Mouse (Mus musculus) MEL (cell line): ENCODE data around the gene Gh. TPM values are rescaled to one million over a fixed set of nuclear protein-coding genes. Genes with fewer than 3 reads are reported as not detected.

ENCODE experiments used
- DNase-seq: peaks from one replicate; pipeline ENCODE4 v3.0.0; 2011; ENCODE audit warnings: low read depth, low spot score
- H3K27ac ChIP-seq: 2 replicates; pipeline ENCODE4 v1.5.1; 2012; ENCODE audit warnings: low read depth, mild to moderate bottlenecking, control low read depth, low read length, moderate library complexity; ENCODE audit not compliant: control insufficient read depth
- H3K27me3 ChIP-seq, 2 experiments: fragments of 150-350 bp in 1 of 2; sonication (generic) in 1 of 2; 2 replicates each; pipeline ENCODE4 v1.6.1; 2012; ENCODE audit warnings: low read length in 2 of 2, mild to moderate bottlenecking in 2 of 2, improper control_type of control experiment in 1 of 2, moderate library complexity in 1 of 2; ENCODE audit not compliant: insufficient read depth in 2 of 2, control insufficient read depth in 1 of 2
- H3K36me3 ChIP-seq, 2 experiments: 2 replicates each; pipeline ENCODE4 v1.6.1; 2012 to 2014; ENCODE audit warnings: low read length in 2 of 2, improper control_type of control experiment in 1 of 2, inconsistent platforms in 1 of 2, mild to moderate bottlenecking in 1 of 2; ENCODE audit not compliant: insufficient read depth in 2 of 2, control insufficient read depth in 1 of 2
- H3K4me1 ChIP-seq, 2 experiments: fragments of 150-350 bp in 1 of 2; sonication (generic) in 1 of 2; 2 replicates each; pipeline ENCODE4 v1.6.1; 2012; ENCODE audit warnings: low read length in 2 of 2, improper control_type of control experiment in 1 of 2, mild to moderate bottlenecking in 1 of 2; ENCODE audit not compliant: insufficient read depth in 2 of 2, control insufficient read depth in 1 of 2
- H3K4me3 ChIP-seq, 2 experiments: fragments of 150-350 bp in 1 of 2; sonication (generic) in 1 of 2; 2 replicates each; pipeline ENCODE4 v1.5.1; 2012; ENCODE audit warnings: low read depth in 2 of 2, low read length in 2 of 2, mild to moderate bottlenecking in 2 of 2, moderate library complexity in 2 of 2, control low read depth in 1 of 2, improper control_type of control experiment in 1 of 2; ENCODE audit not compliant: control insufficient read depth in 1 of 2, insufficient read depth in 1 of 2
- H3K79me2 ChIP-seq: 2 replicates; pipeline ENCODE4 v1.6.1; 2012; ENCODE audit warnings: mild to moderate bottlenecking, low read length, moderate library complexity; ENCODE audit not compliant: control insufficient read depth, poor library complexity, insufficient read depth
- H3K9ac ChIP-seq: 2 replicates; pipeline ENCODE4 v1.6.1; 2012; ENCODE audit warnings: low read depth, mild to moderate bottlenecking, control low read depth, low read length, moderate library complexity; ENCODE audit not compliant: control insufficient read depth, poor library complexity, severe bottlenecking
- H3K9me3 ChIP-seq: fragments of 150-350 bp; sonication (generic); replicated peaks from 2 replicates; pipeline ENCODE4 v1.6.1; 2012; ENCODE audit warnings: mild to moderate bottlenecking, low read length, improper control_type of control experiment, moderate library complexity; ENCODE audit not compliant: insufficient read depth
- BHLHE40 ChIP-seq: IDR thresholded peaks from 2 replicates; pipeline ENCODE4 v1.6.1; 2012; ENCODE audit warnings: low read depth, mild to moderate bottlenecking, inconsistent platforms, low read length, improper control_type of control experiment, borderline replicate concordance
- CHD1 ChIP-seq: IDR thresholded peaks from 2 replicates; pipeline ENCODE4 v1.6.1; 2012; ENCODE audit warnings: low read depth, mild to moderate bottlenecking, inconsistent platforms, low read length, improper control_type of control experiment
- E2F4 ChIP-seq: IDR thresholded peaks from 2 replicates; pipeline ENCODE4 v1.6.1; 2011; ENCODE audit warnings: low read depth, low read length, improper control_type of control experiment, borderline replicate concordance
- ETS1 ChIP-seq: IDR thresholded peaks from 2 replicates; pipeline ENCODE4 v1.6.1; 2012; ENCODE audit warnings: low read depth, mild to moderate bottlenecking, inconsistent platforms, low read length, improper control_type of control experiment, moderate library complexity
- HCFC1 ChIP-seq: IDR thresholded peaks from 2 replicates; pipeline ENCODE4 v1.6.1; 2012; ENCODE audit warnings: low read depth, mild to moderate bottlenecking, inconsistent platforms, low read length, improper control_type of control experiment, moderate library complexity
- JUND ChIP-seq: IDR thresholded peaks from 2 replicates; pipeline ENCODE4 v1.6.1; 2011; ENCODE audit warnings: low read depth, mild to moderate bottlenecking, improper control_type of control experiment, low read length
- KAT2A ChIP-seq: conservative IDR thresholded peaks from 2 replicates; pipeline ENCODE4 v1.6.1; 2012; ENCODE audit warnings: low read depth, low read length, improper control_type of control experiment, inconsistent platforms
- MAFK ChIP-seq: IDR thresholded peaks from 2 replicates; pipeline ENCODE4 v1.6.1; 2011; ENCODE audit warnings: low read depth, mild to moderate bottlenecking, low read length, improper control_type of control experiment, borderline replicate concordance
- MAX ChIP-seq: IDR thresholded peaks from 2 replicates; pipeline ENCODE4 v1.6.1; 2011; ENCODE audit warnings: low read length, improper control_type of control experiment
- MAZ ChIP-seq: IDR thresholded peaks from 2 replicates; pipeline ENCODE4 v1.6.1; 2012; ENCODE audit warnings: low read depth, mild to moderate bottlenecking, inconsistent platforms, low read length, improper control_type of control experiment
- MYC ChIP-seq: IDR thresholded peaks from 2 replicates; pipeline ENCODE4 v1.6.1; 2011; ENCODE audit warnings: low read depth, mild to moderate bottlenecking, low read length, improper control_type of control experiment, moderate library complexity
- NELFE ChIP-seq: IDR thresholded peaks from 2 replicates; pipeline ENCODE4 v1.6.1; 2011; ENCODE audit warnings: low read depth, low read length, improper control_type of control experiment
- POLR2A ChIP-seq, 2 experiments: IDR thresholded peaks; 2 replicates each; pipeline ENCODE4 v1.6.1; 2011 to 2012; ENCODE audit warnings: low read length in 2 of 2, mild to moderate bottlenecking in 2 of 2, control low read depth in 1 of 2, improper control_type of control experiment in 1 of 2, low read depth in 1 of 2, moderate library complexity in 1 of 2; ENCODE audit not compliant: control insufficient read depth in 1 of 2, insufficient read depth in 1 of 2, poor library complexity in 1 of 2
- POLR2AphosphoS2 ChIP-seq: IDR thresholded peaks from 2 replicates; pipeline ENCODE4 v1.6.1; 2011; ENCODE audit warnings: low read length, improper control_type of control experiment
- RAD21 ChIP-seq: IDR thresholded peaks from 2 replicates; pipeline ENCODE4 v1.6.1; 2011; ENCODE audit warnings: mild to moderate bottlenecking, low read depth, low read length, improper control_type of control experiment
- RCOR1 ChIP-seq: IDR thresholded peaks from 2 replicates; pipeline ENCODE4 v1.6.1; 2012; ENCODE audit warnings: low read depth, mild to moderate bottlenecking, inconsistent platforms, low read length, improper control_type of control experiment
- SIN3A ChIP-seq: IDR thresholded peaks from 2 replicates; pipeline ENCODE4 v1.6.1; 2012; ENCODE audit warnings: low read length, improper control_type of control experiment, inconsistent platforms
- TAL1 ChIP-seq: IDR thresholded peaks from 2 replicates; pipeline ENCODE4 v1.6.1; 2012; ENCODE audit warnings: mild to moderate bottlenecking, inconsistent platforms, low read length, moderate library complexity, mixed read lengths
- UBTF ChIP-seq: IDR thresholded peaks from 2 replicates; pipeline ENCODE4 v1.6.1; 2012; ENCODE audit warnings: low read depth, mild to moderate bottlenecking, inconsistent platforms, low read length, improper control_type of control experiment, moderate library complexity, borderline replicate concordance; ENCODE audit not compliant: insufficient read depth
- USF2 ChIP-seq, 2 experiments: IDR thresholded peaks; 2 replicates each; pipeline ENCODE4 v1.6.1; 2011 to 2012; ENCODE audit warnings: improper control_type of control experiment in 2 of 2, low read length in 2 of 2, borderline replicate concordance in 1 of 2, inconsistent platforms in 1 of 2, low read depth in 1 of 2, mild to moderate bottlenecking in 1 of 2; ENCODE audit not compliant: insufficient read depth in 1 of 2
- ZMIZ1 ChIP-seq: IDR thresholded peaks from 2 replicates; pipeline ENCODE4 v1.6.1; 2012; ENCODE audit warnings: low read depth, mild to moderate bottlenecking, inconsistent platforms, low read length, improper control_type of control experiment, moderate library complexity
- polyA plus RNA-seq, 2 experiments: library from polyadenylated mRNA; stranded (reverse) in 1 of 2; unstranded in 1 of 2; fragments of >175 nt in 1 of 2; fragments of >200 nt in 1 of 2; gene quantifications; 2 replicates each; pipeline versions ENCODE4 v1.2.1 to v1.2.4; 2012; ENCODE audit warnings: low replicate concordance in 2 of 2, low read depth in 1 of 2; ENCODE audit not compliant: insufficient read length in 2 of 2, insufficient read depth in 1 of 2, missing spikeins in 1 of 2
- total RNA-seq: library from RNA; depleted of rRNA; stranded (reverse); fragments of 300-350 nt; gene quantifications from 2 replicates; pipeline ENCODE4 v1.2.3, GENCODE M21; 2012

Gene Gh
- total and polyA plus RNA-seq, 3 experiments = 0.08 TPM; not detected in 2

DNA sequence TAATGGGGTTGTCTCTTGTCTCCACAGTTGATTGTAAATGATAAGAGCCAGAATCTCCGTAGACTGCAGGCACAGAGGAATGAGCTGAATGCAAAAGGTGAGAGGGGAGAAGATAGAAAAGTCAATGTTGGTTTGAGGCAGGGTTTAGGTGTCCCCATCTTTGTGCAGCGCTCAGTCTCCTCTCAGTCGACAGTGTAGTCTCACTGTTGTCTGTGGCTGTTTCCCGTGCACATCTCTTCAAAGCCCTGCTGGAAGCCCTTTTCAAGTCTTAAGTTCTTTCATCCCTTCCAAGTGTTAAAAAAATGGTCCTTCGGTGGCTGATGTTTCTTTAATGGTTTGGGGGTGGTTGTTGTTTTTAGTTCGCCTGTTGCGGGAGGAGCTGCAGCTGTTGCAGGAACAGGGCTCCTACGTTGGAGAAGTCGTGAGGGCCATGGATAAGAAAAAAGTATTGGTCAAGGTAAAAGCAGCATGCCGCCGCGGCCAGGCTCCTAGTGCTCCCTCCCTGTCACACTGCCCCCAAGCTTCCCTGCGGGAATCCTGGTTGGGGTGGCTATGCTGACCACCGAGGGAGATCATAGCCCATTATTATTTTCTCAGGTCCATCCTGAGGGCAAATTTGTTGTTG lies 40.7 kb downstream of the Gh start:
- TF ChIP-seq MAX (no peak), POLR2AphosphoS2 (peak; percentile 9; the same call in 1 of the 2 replicates), JUND (no peak), POLR2A (IDR thresholded peaks at IDR 0.05; ENCODE audit: control insufficient read depth in 1 of 2, insufficient read depth in 1 of 2, low read depth in 1 of 2, low read length in 2 of 2, poor library complexity in 1 of 2) (peak in 1 of 2 experiments; percentile 23; a peak in 1 of 4 replicates), HCFC1 (no peak)
- Histone ChIP-seq H3K36me3 (peaks cover 12 to 33% of the 10 kb centered on the region in 2 experiments), H3K4me3 (no peak overlapping the region), H3K27ac (no peak overlapping the region), H3K9me3 (no peaks in the 10 kb centered on the region), H3K4me1 (peaks cover 0 to 10% of the 10 kb centered on the region in 2 experiments; a peak in 3 of 4 replicates), H3K9ac (no peak overlapping the region), H3K27me3 (no peaks in the 10 kb centered on the region), H3K79me2 (peaks cover 31% of the 10 kb centered on the region)
- no peak for DNase-seq

GRCm38 (mm10) chr11:106256775-106257174 lies 44.9 kb downstream of the Gh start:
- Histone ChIP-seq H3K79me2 (peaks cover 57% of the 10 kb centered on the region), H3K4me3 (peak overlapping the region; percentile 78 to 94), H3K27me3 (no peaks in the 10 kb centered on the region), H3K27ac (no peak overlapping the region; the same call in 1 of the 2 replicates), H3K9me3 (no peaks in the 10 kb centered on the region), H3K4me1 (peaks cover 3 to 18% of the 10 kb centered on the region in 2 experiments; a peak in 3 of 4 replicates), H3K36me3 (peaks cover 16 to 21% of the 10 kb centered on the region in 2 experiments), H3K9ac (peak overlapping the region; percentile 83)
- no peak for TF ChIP-seq ETS1
- TF ChIP-seq CHD1 = 0 out of 2 replicates have a peak, but pooled peaks have one; percentile 14
- TF ChIP-seq KAT2A = no peak
- DNase-seq = no peak

GRCm38 (mm10) chr11:106255685-106256451 lies 45.8 kb downstream of the Gh start, which contains the start of the genes Ftsj3 and Psmc5:
Gene Ftsj3 (minus strand): TSS chr11:106256079.
Gene Psmc5 (plus strand): TSS chr11:106256154.
- H3K27me3 ChIP-seq = no peaks in the 10 kb centered on the region
- H3K4me1 ChIP-seq = peaks cover 3 to 18% of the 10 kb centered on the region in 2 experiments; a peak in 3 of 4 replicates
- peak within 1 kb of the TSS; percentile 83 for H3K9ac ChIP-seq
- H3K4me3 ChIP-seq = peak within 1 kb of the TSS; percentile 78 to 94
- peaks cover 19 to 21% of the 10 kb centered on the region in 2 experiments for H3K36me3 ChIP-seq
- peaks cover 57% of the 10 kb centered on the region for H3K79me2 ChIP-seq
- peak; percentile 99 for DNase-seq
- peak within 1 kb of the TSS; percentile 84 for H3K27ac ChIP-seq
- no peaks in the 10 kb centered on the region for H3K9me3 ChIP-seq
- TF ChIP-seq BHLHE40 (no peak; the same call in 1 of the 2 replicates), JUND (no peak; the same call in 1 of the 2 replicates), POLR2AphosphoS2 (peak; percentile 96), RAD21 (no peak), CHD1 (no peak; the same call in 1 of the 2 replicates), TAL1 (no peak), E2F4 (no peak), HCFC1 (peak; percentile 97), USF2 (IDR thresholded peaks at IDR 0.05; ENCODE audit: borderline replicate concordance in 1 of 2, insufficient read depth in 1 of 2, low read depth in 1 of 2, low read length in 2 of 2) (no peak), MAZ (no peak; the same call in 1 of the 2 replicates), UBTF (0 out of 2 replicates have a peak, but pooled peaks have one; percentile 39), ZMIZ1 (peak; percentile 92), MAX (peak; percentile 97), MYC (peak; percentile 99), RCOR1 (peak; percentile 18), MAFK (peak; percentile 70), NELFE (peak; percentile 97), SIN3A (peak; percentile 99)
